Mouse (Mus musculus) adrenal gland, adult 18-20 months (tissue): ENCODE measurements at regions not wholly inside any gene's neighbourhood (a gene's known extent, or its start where the extent isn't known, plus 50 kb on each side); places are given as distances from the start of the nearest gene placed in this dataset.

Experiments
- DNase-seq, 2 experiments: peaks; one replicate each; pipeline ENCODE4 v3.0.0; 2021 to 2022; ENCODE audit warnings: low spot score in 2 of 2

GRCm38 (mm10) chr7:129814149-129814860 is 222.6 kb downstream of the Wdr11 start:
- no peak for DNase-seq

DNA sequence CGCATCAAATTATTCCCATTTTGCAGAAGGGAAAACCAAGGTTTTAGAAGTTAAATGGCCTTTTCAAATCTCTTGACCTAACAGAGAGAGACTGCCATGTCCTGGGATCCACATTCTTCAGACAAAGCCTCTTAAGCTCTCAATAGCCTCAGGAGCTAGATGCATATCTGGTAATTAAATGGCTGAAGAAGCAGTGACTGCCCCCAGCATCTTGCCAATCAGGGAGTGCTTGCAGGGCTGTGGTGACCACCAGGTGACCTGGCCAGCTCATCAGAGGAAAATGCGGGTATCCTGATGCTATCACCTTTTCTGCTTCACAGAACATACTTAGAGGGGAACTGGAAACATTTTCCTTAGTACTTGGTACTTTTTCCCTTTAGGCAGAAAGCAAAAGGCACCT is 227.2 kb downstream of the Wdr11 start:
- no peak for DNase-seq

DNA sequence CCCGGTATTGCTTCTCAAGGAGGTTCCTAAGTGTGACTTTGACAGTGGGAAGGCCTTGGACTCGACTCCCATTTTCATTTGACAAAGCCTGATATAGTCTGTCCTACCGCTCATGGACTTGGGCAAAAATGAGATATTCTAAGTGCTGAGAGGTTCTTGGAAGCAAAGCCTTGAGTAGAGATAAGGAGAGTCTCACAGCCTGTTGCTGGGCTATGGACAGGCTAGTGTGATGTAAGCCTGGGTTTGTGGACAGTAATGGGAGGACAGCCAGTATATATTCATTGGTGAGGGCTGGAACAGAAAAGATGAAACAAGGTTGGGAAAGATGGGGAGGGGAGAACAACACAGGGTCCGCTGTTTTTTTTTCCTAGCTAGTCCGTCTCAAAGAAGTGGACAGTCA is 228.0 kb downstream of the Wdr11 start:
- DNase-seq, result no peak

GRCm38 (mm10) chr7:129828970-129829369 is 237.3 kb downstream of the Wdr11 start:
- DNase-seq, result no peak

- DNase-seq, result no peak
Measured at GRCm38 (mm10) chr7:129832830-129833229, 241.2 kb downstream of the Wdr11 start.

- DNase-seq, result no peak
Measured at GRCm38 (mm10) chr7:129842303-129843122, 250.8 kb downstream of the Wdr11 start.

DNA sequence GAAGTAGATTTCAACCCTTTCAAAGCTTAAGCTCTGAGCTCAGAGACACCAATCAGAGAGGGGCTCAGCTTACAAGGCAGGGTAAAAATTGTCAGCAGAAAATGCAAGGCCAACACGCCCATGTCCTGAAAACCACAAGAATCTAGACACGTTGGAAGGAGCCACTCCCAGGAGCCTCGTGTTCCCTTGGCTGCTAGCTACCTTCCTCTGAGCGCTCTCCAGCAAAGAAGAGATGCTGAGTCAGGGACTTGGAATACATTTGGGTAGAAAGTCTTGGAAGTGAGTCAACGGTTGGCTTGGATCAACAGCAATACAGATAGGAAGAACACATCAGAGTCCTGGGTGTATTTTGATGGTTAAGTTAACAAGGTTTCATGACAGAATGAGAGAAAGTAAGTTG is 255.5 kb downstream of the Wdr11 start:
- no peak for DNase-seq

DNA sequence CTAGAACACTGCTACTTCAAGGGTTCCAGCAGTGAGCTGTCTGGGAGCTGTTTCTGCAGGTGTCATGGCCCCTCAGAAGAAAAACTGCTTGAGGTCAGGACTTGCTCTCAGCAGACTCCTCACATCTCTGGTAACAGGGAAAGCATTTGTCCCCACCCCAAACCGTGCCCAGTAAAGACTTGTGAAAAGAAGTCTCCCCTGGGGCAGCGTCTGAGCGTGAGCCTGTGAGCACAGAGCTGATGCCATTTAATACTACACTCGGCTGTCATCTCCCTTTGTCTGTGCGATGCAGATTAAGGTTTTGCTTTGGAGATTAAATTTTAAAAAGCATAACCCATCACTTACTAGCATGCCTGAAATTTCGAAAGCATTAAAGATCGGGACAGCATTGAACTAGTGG is 261.9 kb downstream of the Wdr11 start:
- no peak for DNase-seq

GRCm38 (mm10) chr7:129854942-129855341 is 263.3 kb downstream of the Wdr11 start:
- DNase-seq, result no peak

- DNase-seq, result no peak
Measured at GRCm38 (mm10) chr7:129862966-129863365, 271.3 kb downstream of the Wdr11 start.

DNA sequence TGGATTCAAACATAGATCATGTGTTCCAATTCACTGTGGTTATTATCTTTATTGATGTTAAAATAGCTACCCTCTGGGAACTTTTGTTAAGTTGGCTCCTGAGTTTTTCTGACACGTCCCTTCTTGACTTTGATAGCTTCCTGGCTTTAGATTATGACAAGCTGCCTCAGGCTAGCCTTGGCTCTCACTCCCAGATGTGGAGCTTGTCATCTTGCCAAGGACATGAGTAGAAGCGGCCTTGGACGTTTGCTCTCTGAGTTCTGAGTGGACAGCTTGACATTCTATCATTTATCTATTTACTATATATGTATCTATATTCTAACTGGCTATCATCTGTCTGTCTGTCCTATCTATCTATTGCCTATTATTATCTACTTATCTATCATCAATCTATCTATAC is 273.9 kb downstream of the Wdr11 start:
- DNase-seq, result peak in 1 of 2 experiments; percentile 12

GRCm38 (mm10) chr7:129872208-129872790 is 280.6 kb downstream of the Wdr11 start:
- no peak for DNase-seq

DNA sequence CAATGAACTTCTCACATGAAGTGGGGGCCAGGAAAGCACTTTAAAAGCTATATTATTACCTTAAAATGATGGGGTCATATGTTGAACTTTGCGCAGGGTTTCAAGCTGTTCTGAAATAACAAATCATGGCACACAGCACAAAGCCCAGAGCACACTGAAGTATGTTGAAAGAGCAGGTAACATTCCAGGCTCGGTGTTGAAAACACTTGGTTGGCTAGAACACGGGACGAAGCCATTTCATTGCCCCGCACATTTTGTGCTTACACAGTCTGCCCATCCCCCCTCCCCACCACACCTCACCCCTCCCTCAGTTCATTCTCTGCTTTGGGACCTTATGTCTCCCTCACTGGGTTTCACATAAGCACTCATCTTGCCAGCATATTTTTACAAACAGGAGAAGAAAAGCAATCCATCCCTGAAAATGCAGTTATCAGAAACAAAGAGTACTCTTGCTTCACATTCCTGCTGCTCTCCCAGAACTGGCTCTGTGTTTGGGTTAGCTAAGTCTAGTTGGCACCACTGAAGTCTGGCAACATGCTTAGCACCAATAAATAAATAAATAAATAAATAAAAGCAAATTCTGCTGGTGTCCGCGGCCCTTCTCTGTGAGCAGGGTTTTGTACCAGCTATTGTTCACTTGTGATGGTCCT is 284.7 kb downstream of the Wdr11 start:
- no peak for DNase-seq

DNA sequence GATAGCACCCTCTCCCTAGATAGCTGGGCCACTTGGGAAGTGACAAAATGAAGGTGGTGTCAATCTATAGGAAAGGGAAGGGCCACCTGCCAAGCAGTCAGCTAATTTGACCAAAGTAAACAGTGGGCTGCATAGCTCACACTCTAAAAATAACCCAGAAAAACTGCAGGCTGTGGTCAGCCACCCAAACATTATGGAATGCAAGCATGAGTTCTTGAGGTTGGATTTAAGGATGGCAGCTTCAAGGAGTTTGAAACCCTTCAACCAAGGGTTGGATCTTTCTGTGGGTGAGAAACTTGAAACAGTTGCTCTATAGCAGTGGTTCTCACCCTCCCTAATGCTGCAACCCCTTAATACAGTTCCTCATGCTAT is 285.2 kb downstream of the Wdr11 start:
- no peak for DNase-seq

- DNase-seq, result no peak
Measured at GRCm38 (mm10) chr7:129896291-129896690, 304.6 kb downstream of the Wdr11 start.

DNA sequence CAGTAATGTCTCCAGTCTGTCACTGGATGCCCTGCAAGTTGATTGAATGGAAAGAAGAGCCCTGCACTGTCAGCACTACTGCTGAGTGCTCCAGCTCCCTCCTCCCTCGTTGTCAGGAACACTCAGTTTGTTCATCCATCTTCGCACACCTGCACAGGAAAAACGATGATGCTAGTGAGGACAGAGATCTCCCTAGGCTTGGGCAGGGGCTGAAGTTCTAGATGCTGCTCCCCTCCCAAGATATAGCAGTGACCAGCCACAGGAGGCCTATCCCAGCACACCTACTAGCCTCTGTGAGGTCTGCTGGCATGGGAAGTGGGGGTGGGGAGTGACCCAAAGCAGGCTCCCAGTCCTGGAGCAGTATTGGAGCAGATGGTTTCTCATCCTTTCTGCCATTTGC is 305.8 kb downstream of the Wdr11 start:
- no peak for DNase-seq

- no peak for DNase-seq
Measured at GRCm38 (mm10) chr7:129902256-129902655, 310.6 kb downstream of the Wdr11 start.

GRCm38 (mm10) chr7:129903126-129903525 is 311.5 kb downstream of the Wdr11 start:
- no peak for DNase-seq

GRCm38 (mm10) chr7:129906131-129906530 is 314.5 kb downstream of the Wdr11 start:
- DNase-seq, result no peak

GRCm38 (mm10) chr7:129908826-129909225 is 317.2 kb downstream of the Wdr11 start:
- no peak for DNase-seq

DNA sequence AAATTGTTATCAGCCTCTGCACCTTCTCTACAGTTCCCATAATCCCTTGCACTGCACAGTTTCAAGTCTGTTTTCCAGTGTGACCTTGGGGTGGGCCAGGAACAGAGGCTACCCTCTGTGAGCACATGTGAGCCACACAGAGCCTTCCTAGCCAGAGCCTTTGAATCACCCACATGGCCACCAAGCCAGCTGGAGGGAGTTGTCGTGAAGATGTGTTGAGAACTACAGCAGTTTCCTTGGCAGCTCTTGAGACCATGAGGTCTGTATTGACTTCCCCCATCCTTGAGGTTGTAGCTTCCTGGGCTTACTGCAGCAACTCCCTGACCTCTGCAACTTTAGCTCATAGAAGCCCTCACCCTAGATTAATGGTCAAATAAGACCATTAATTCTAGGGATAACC is 318.1 kb downstream of the Wdr11 start:
- no peak for DNase-seq

GRCm38 (mm10) chr7:129910826-129911225 is 319.2 kb downstream of the Wdr11 start:
- no peak for DNase-seq
